Mouse (Mus musculus): ENCODE data around the gene Plk5.

Plk5 gene

GRCm38 (mm10) chr10:80324120-80325037 is 31.9 kb upstream of the Plk5 start:
- no peaks in the 10 kb centered on the region for H3K27me3 ChIP-seq (ENCODE audit: control insufficient read depth, insufficient read depth, low read length, poor library complexity, severe bottlenecking)
- no peaks in the 10 kb centered on the region for H3K36me3 ChIP-seq (ENCODE audit: control insufficient read depth, insufficient read depth, low read length, poor library complexity, severe bottlenecking)
- DNase-seq (ENCODE audit: low read depth, low spot score): no peak

- no peaks in the 10 kb centered on the region for H3K27me3 ChIP-seq (ENCODE audit: control insufficient read depth, insufficient read depth, low read length, poor library complexity, severe bottlenecking)
- DNase-seq (ENCODE audit: low read depth, low spot score): no peak
- no peaks in the 10 kb centered on the region for H3K36me3 ChIP-seq (ENCODE audit: control insufficient read depth, insufficient read depth, low read length, poor library complexity, severe bottlenecking)
These were observed 31.2 kb upstream of the Plk5 start for GRCm38 (mm10) chr10:80325045-80325444.

GRCm38 (mm10) chr10:80329273-80330081 is 26.8 kb upstream of the Plk5 start, which contains the start of the genes Pcsk4 and Reep6:
Pcsk4 (minus strand) TSS chr10:80329498.
Reep6 (plus strand) TSS chr10:80329953.
- DNase-seq (ENCODE audit: low read depth, low spot score): peak; percentile 96
- no peaks in the 10 kb centered on the region for H3K27me3 ChIP-seq (ENCODE audit: control insufficient read depth, insufficient read depth, low read length, poor library complexity, severe bottlenecking)
- no peaks in the 10 kb centered on the region for H3K36me3 ChIP-seq (ENCODE audit: control insufficient read depth, insufficient read depth, low read length, poor library complexity, severe bottlenecking)

GRCm38 (mm10) chr10:80330084-80330483 is 26.2 kb upstream of the Plk5 start:
- no peak for DNase-seq (ENCODE audit: low read depth, low spot score)
- Histone ChIP-seq H3K27me3 (ENCODE audit: control insufficient read depth, insufficient read depth, low read length, poor library complexity, severe bottlenecking) (no peaks in the 10 kb centered on the region), H3K36me3 (ENCODE audit: control insufficient read depth, insufficient read depth, low read length, poor library complexity, severe bottlenecking) (no peaks in the 10 kb centered on the region)

GRCm38 (mm10) chr10:80330888-80331287 is 25.4 kb upstream of the Plk5 start:
- no peak for DNase-seq (ENCODE audit: low read depth, low spot score)
- Histone ChIP-seq H3K27me3 (ENCODE audit: control insufficient read depth, insufficient read depth, low read length, poor library complexity, severe bottlenecking) (no peaks in the 10 kb centered on the region), H3K36me3 (ENCODE audit: control insufficient read depth, insufficient read depth, low read length, poor library complexity, severe bottlenecking) (no peaks in the 10 kb centered on the region)

GRCm38 (mm10) chr10:80331636-80332524 is 24.4 kb upstream of the Plk5 start:
- no peaks in the 10 kb centered on the region for H3K36me3 ChIP-seq (ENCODE audit: control insufficient read depth, insufficient read depth, low read length, poor library complexity, severe bottlenecking)
- no peak for DNase-seq (ENCODE audit: low read depth, low spot score)
- no peaks in the 10 kb centered on the region for H3K27me3 ChIP-seq (ENCODE audit: control insufficient read depth, insufficient read depth, low read length, poor library complexity, severe bottlenecking)

GRCm38 (mm10) chr10:80332525-80332989 is 23.7 kb upstream of the Plk5 start:
- H3K36me3 ChIP-seq (ENCODE audit: control insufficient read depth, insufficient read depth, low read length, poor library complexity, severe bottlenecking): no peaks in the 10 kb centered on the region
- no peak for DNase-seq (ENCODE audit: low read depth, low spot score)
- no peaks in the 10 kb centered on the region for H3K27me3 ChIP-seq (ENCODE audit: control insufficient read depth, insufficient read depth, low read length, poor library complexity, severe bottlenecking)

- no peaks in the 10 kb centered on the region for H3K36me3 ChIP-seq (ENCODE audit: control insufficient read depth, insufficient read depth, low read length, poor library complexity, severe bottlenecking)
- no peak for DNase-seq (ENCODE audit: low read depth, low spot score)
- H3K27me3 ChIP-seq (ENCODE audit: control insufficient read depth, insufficient read depth, low read length, poor library complexity, severe bottlenecking): no peaks in the 10 kb centered on the region
These were observed 20.0 kb upstream of the Plk5 start for GRCm38 (mm10) chr10:80336263-80336662.

GRCm38 (mm10) chr10:80339941-80340750 is 16.1 kb upstream of the Plk5 start:
- no peaks in the 10 kb centered on the region for H3K36me3 ChIP-seq (ENCODE audit: control insufficient read depth, insufficient read depth, low read length, poor library complexity, severe bottlenecking)
- H3K27me3 ChIP-seq (ENCODE audit: control insufficient read depth, insufficient read depth, low read length, poor library complexity, severe bottlenecking): 0 out of 2 replicates have a peak, but pooled peaks cover 2% of the 10 kb centered on the region
- DNase-seq (ENCODE audit: low read depth, low spot score): peak; percentile 88

- DNase-seq (ENCODE audit: low read depth, low spot score): no peak
- 0 out of 2 replicates have a peak, but pooled peaks cover 2% of the 10 kb centered on the region for H3K27me3 ChIP-seq (ENCODE audit: control insufficient read depth, insufficient read depth, low read length, poor library complexity, severe bottlenecking)
- H3K36me3 ChIP-seq (ENCODE audit: control insufficient read depth, insufficient read depth, low read length, poor library complexity, severe bottlenecking): no peaks in the 10 kb centered on the region
These were observed 15.2 kb upstream of the Plk5 start for GRCm38 (mm10) chr10:80341026-80341425.

- DNase-seq (ENCODE audit: low read depth, low spot score): peak; percentile 51
- no peaks in the 10 kb centered on the region for H3K36me3 ChIP-seq (ENCODE audit: control insufficient read depth, insufficient read depth, low read length, poor library complexity, severe bottlenecking)
- 0 out of 2 replicates have a peak, but pooled peaks cover 2% of the 10 kb centered on the region for H3K27me3 ChIP-seq (ENCODE audit: control insufficient read depth, insufficient read depth, low read length, poor library complexity, severe bottlenecking)
These were observed 14.6 kb upstream of the Plk5 start for GRCm38 (mm10) chr10:80341491-80342304.

GRCm38 (mm10) chr10:80342305-80342748 is 13.9 kb upstream of the Plk5 start:
- Histone ChIP-seq H3K27me3 (ENCODE audit: control insufficient read depth, insufficient read depth, low read length, poor library complexity, severe bottlenecking) (0 out of 2 replicates have a peak, but pooled peaks cover 2% of the 10 kb centered on the region), H3K36me3 (ENCODE audit: control insufficient read depth, insufficient read depth, low read length, poor library complexity, severe bottlenecking) (no peaks in the 10 kb centered on the region)
- DNase-seq (ENCODE audit: low read depth, low spot score): no peak

Data from splenic B cell, adult 2 months (primary cell).